Mouse (Mus musculus): ENCODE data around the gene Specc1.

- TF ChIP-seq CTCF (IDR thresholded peaks at IDR 0.05; ENCODE audit: low read depth, low read length) (no peak), POLR2A (IDR thresholded peaks at IDR 0.05; ENCODE audit: borderline replicate concordance, low read depth, low read length) (no peak)
These were observed 221.0 kb downstream of the Specc1 start for GRCm38 (mm10) chr11:62177395-62178113.
